Mouse (Mus musculus): Measurements from ENCODE around the gene Entpd5. TPM values are rescaled to one million over a fixed set of nuclear protein-coding genes. Genes with fewer than 3 reads are reported as not detected.
"Not testable (repeated sequence)": the region's sequence is repeated elsewhere in the genome, so short reads cannot be mapped to it uniquely, and the experiment has no call there.

Entpd5 gene
- polyA plus RNA-seq, 1 experiment from 2014 or later, result 11.4 TPM

DNA sequence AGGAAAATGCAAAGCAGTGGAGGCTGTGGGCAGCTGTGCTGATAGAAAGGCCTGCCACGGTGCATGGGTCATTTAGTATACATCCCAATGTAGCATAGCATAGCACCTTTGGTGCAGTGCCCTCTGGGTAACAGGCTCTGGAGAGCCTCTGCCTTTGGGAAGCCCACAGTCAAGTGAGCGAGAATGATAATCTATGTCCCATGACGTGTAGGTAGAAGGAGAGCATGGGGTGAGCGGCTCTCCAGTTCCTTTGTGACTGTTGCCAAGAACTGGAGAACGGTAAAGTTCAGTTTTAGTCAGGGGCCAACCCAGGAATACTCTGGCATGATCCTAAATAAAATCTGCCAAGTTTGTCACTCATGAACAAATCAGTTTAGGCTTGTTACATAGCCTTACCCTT is 37.2 kb downstream of the Entpd5 start:
- H3K9me3 ChIP-seq, result no peaks in the 10 kb centered on the region
- no peak overlapping the region for H3K27ac ChIP-seq
- no peaks in the 10 kb centered on the region for H3K4me1 ChIP-seq
- 93% methylated on average over 5 of the region's 5 CpGs for WGBS
- H3K4me2 ChIP-seq (replicated peaks), result no peak overlapping the region
- H3K4me3 ChIP-seq, result no peak overlapping the region
- ATAC-seq (ENCODE audit: insufficient number of reproducible peaks, insufficient read depth, low FRiP score, low TSS enrichment), result no peak
- no peak overlapping the region for H3K9ac ChIP-seq
- H3K27me3 ChIP-seq, result no peaks in the 10 kb centered on the region
- H3K36me3 ChIP-seq, result peaks cover 65% of the 10 kb centered on the region

- Histone ChIP-seq H3K4me1 (peaks cover 7% of the 10 kb centered on the region), H3K9ac (no peak overlapping the region), H3K4me2 (replicated peaks) (no peak overlapping the region), H3K27me3 (no peaks in the 10 kb centered on the region), H3K9me3 (no peaks in the 10 kb centered on the region), H3K36me3 (peaks cover 47% of the 10 kb centered on the region), H3K27ac (no peak overlapping the region), H3K4me3 (no peak overlapping the region)
- WGBS, result 64% methylated on average over 9 of the region's 9 CpGs
- ATAC-seq (ENCODE audit: insufficient number of reproducible peaks, insufficient read depth, low FRiP score, low TSS enrichment), result no peak
Measured at GRCm38 (mm10) chr12:84366971-84367370, 41.9 kb downstream of the Entpd5 start.

DNA sequence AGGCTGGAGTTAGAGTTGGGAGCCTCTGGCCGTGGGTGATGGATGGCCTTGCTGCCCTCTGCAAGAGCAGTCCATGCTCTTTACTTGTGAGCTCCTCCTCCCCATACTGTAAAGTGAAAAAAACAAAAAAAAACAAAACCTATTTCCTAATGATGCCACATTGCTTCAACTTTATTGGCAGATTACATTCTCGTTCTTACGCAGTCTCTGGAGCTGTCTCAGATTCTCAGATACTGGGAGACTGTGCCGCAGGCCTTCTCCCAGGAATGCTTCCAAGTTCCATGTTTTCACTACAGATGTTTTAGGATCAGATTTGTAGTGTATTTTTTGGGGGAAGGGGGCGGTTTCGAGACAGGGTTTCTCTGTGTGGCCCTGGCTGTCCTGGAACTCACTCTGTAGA is 43.7 kb downstream of the Entpd5 start:
- Histone ChIP-seq H3K4me1 (peaks cover 13% of the 10 kb centered on the region), H3K9me3 (no peaks in the 10 kb centered on the region), H3K4me2 (replicated peaks) (no peak overlapping the region), H3K27ac (no peak overlapping the region), H3K4me3 (no peak overlapping the region), H3K27me3 (no peaks in the 10 kb centered on the region), H3K9ac (no peak overlapping the region), H3K36me3 (peaks cover 29% of the 10 kb centered on the region)
- 97% methylated on average over 6 of the region's 6 CpGs for whole genome bisulfite sequencing
- ATAC-seq (ENCODE audit: insufficient number of reproducible peaks, insufficient read depth, low FRiP score, low TSS enrichment), result no peak

GRCm38 (mm10) chr12:84364291-84364690 is 44.5 kb downstream of the Entpd5 start:
- Histone ChIP-seq H3K4me2 (replicated peaks) (no peak overlapping the region), H3K4me3 (no peak overlapping the region), H3K4me1 (peaks cover 13% of the 10 kb centered on the region), H3K27me3 (no peaks in the 10 kb centered on the region), H3K36me3 (peaks cover 24% of the 10 kb centered on the region), H3K27ac (no peak overlapping the region), H3K9me3 (no peaks in the 10 kb centered on the region), H3K9ac (no peak overlapping the region)
- no peak for ATAC-seq (ENCODE audit: insufficient number of reproducible peaks, insufficient read depth, low FRiP score, low TSS enrichment)
- WGBS, result 83% methylated on average over 9 of the region's 9 CpGs

GRCm38 (mm10) chr12:84362872-84363271 is 46.0 kb downstream of the Entpd5 start:
- peak overlapping the region; percentile 82 for H3K4me2 ChIP-seq (replicated peaks)
- H3K27me3 ChIP-seq, result no peaks in the 10 kb centered on the region
- peak overlapping the region; percentile 98 for H3K4me3 ChIP-seq
- H3K4me1 ChIP-seq, result peaks cover 13% of the 10 kb centered on the region
- WGBS, result 61% methylated on average over 2 of the region's 2 CpGs
- no peak overlapping the region for H3K9ac ChIP-seq
- H3K36me3 ChIP-seq, result peaks cover 10% of the 10 kb centered on the region
- ATAC-seq (ENCODE audit: insufficient number of reproducible peaks, insufficient read depth, low FRiP score, low TSS enrichment), result no peak
- H3K9me3 ChIP-seq, result no peaks in the 10 kb centered on the region
- no peak overlapping the region for H3K27ac ChIP-seq

- peak within 1 kb of the TSS; percentile 69 for H3K27ac ChIP-seq
Measured at GRCm38 (mm10) chr12:84361555-84362489, 47.0 kb downstream of the Entpd5 start, which contains the start of the genes Coq6 and Fam161b. TSS of gene Coq6 (plus strand) at chr12:84361657. TSS of gene Fam161b (minus strand) at chr12:84361833.

GRCm38 (mm10) chr12:84358699-84359098 is 50.1 kb downstream of the Entpd5 start:
- not testable (repeated sequence) for H3K27ac ChIP-seq; H3K9ac ChIP-seq; H3K4me3 ChIP-seq; H3K27me3 ChIP-seq; H3K9me3 ChIP-seq; H3K4me2 ChIP-seq (replicated peaks); ATAC-seq (ENCODE audit: insufficient number of reproducible peaks, insufficient read depth, low FRiP score, low TSS enrichment)
- peaks cover 13% of the 10 kb centered on the region for H3K4me1 ChIP-seq
- H3K36me3 ChIP-seq, result peaks cover 16% of the 10 kb centered on the region; the same call in 1 of the 2 replicates
- WGBS, result 76% methylated on average over 2 of the region's 2 CpGs

More at GRCm38 (mm10) chr12:84361555-84362489, 47.0 kb downstream of the Entpd5 start, which contains the start of the genes Coq6 and Fam161b:
- peak; percentile 98 for ATAC-seq (ENCODE audit: insufficient number of reproducible peaks, insufficient read depth, low FRiP score, low TSS enrichment)
- H3K36me3 ChIP-seq, result peaks cover 1% of the 10 kb centered on the region
- H3K4me2 ChIP-seq (replicated peaks), result peak within 1 kb of the TSS; percentile 82
- peak within 1 kb of the TSS; percentile 98 for H3K4me3 ChIP-seq
- no peaks in the 10 kb centered on the region for H3K27me3 ChIP-seq
- peaks cover 13% of the 10 kb centered on the region for H3K4me1 ChIP-seq
- under 1% methylated on average over 51 of the region's 51 CpGs for WGBS
- no peaks in the 10 kb centered on the region for H3K9me3 ChIP-seq
- peak within 1 kb of the TSS; percentile 86 for H3K9ac ChIP-seq

- Histone ChIP-seq H3K9me3 (no peaks in the 10 kb centered on the region), H3K27ac (no peak overlapping the region), H3K36me3 (peaks cover 30% of the 10 kb centered on the region), H3K4me3 (no peak overlapping the region), H3K9ac (no peak overlapping the region), H3K4me1 (no peaks in the 10 kb centered on the region), H3K4me2 (replicated peaks) (no peak overlapping the region), H3K27me3 (no peaks in the 10 kb centered on the region)
- 39% methylated on average over 2 of the region's 2 CpGs for WGBS
- no peak for ATAC-seq (ENCODE audit: insufficient number of reproducible peaks, insufficient read depth, low FRiP score, low TSS enrichment)
Measured at GRCm38 (mm10) chr12:84347192-84347591, 61.6 kb downstream of the Entpd5 start.

- no peaks in the 10 kb centered on the region for H3K9me3 ChIP-seq
- H3K27ac ChIP-seq, result no peak overlapping the region
- no peaks in the 10 kb centered on the region for H3K4me1 ChIP-seq
- no peak overlapping the region for H3K4me2 ChIP-seq (replicated peaks)
- peaks cover 80% of the 10 kb centered on the region for H3K36me3 ChIP-seq
- no peaks in the 10 kb centered on the region for H3K27me3 ChIP-seq
- H3K9ac ChIP-seq, result no peak overlapping the region
- no peak overlapping the region for H3K4me3 ChIP-seq
- ATAC-seq (ENCODE audit: insufficient number of reproducible peaks, insufficient read depth, low FRiP score, low TSS enrichment), result no peak
- 91% methylated on average over 11 of the region's 11 CpGs for WGBS
Measured at GRCm38 (mm10) chr12:84336963-84337625, 71.7 kb downstream of the Entpd5 start.

DNA sequence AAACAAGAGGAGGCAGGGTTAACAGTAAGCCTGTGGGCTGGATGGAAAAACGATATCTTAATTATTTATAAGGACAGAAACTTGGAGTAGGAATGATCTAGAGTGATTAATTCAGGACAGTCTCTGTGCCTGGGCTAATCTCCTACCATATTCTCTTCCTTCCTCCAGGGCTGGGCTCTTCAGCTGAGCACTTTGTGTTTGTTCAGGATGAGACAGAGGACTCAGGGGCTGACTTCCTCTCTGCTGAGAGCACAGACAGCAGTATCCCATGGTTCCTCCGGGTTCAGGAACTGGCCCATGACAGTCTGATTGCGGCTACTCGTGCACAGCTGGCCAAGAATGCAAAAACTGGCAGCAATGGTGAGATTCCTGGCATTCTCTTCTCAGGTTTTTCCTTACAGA is 81.7 kb downstream of the Entpd5 start:
- Histone ChIP-seq H3K36me3 (peaks cover 45% of the 10 kb centered on the region), H3K4me2 (replicated peaks) (no peak overlapping the region), H3K4me3 (no peak overlapping the region), H3K9ac (no peak overlapping the region), H3K27ac (no peak overlapping the region), H3K9me3 (no peaks in the 10 kb centered on the region), H3K4me1 (no peaks in the 10 kb centered on the region), H3K27me3 (no peaks in the 10 kb centered on the region)
- 86% methylated on average over 4 of the region's 4 CpGs for WGBS
- ATAC-seq (ENCODE audit: insufficient number of reproducible peaks, insufficient read depth, low FRiP score, low TSS enrichment), result no peak

Data from embryonic facial prominence, embryonic 12.5 days (tissue).